Mouse (Mus musculus): ENCODE results near the gene Caprin2. TPM values are rescaled to one million over a fixed set of nuclear protein-coding genes. Genes with fewer than 3 reads are reported as not detected.
A peak's percentile ranks its signal among the peaks of the same experiment; 100 is the strongest.
"Not testable (repeated sequence)": the region's sequence is repeated elsewhere in the genome, so short reads cannot be mapped to it uniquely, and the experiment has no call there.

The Caprin2 gene
- polyA plus RNA-seq (2014; fragmentation: Nextera tagmentation; extraction: Ambion mirVana), result 16.4 TPM in 2 replicates

DNA sequence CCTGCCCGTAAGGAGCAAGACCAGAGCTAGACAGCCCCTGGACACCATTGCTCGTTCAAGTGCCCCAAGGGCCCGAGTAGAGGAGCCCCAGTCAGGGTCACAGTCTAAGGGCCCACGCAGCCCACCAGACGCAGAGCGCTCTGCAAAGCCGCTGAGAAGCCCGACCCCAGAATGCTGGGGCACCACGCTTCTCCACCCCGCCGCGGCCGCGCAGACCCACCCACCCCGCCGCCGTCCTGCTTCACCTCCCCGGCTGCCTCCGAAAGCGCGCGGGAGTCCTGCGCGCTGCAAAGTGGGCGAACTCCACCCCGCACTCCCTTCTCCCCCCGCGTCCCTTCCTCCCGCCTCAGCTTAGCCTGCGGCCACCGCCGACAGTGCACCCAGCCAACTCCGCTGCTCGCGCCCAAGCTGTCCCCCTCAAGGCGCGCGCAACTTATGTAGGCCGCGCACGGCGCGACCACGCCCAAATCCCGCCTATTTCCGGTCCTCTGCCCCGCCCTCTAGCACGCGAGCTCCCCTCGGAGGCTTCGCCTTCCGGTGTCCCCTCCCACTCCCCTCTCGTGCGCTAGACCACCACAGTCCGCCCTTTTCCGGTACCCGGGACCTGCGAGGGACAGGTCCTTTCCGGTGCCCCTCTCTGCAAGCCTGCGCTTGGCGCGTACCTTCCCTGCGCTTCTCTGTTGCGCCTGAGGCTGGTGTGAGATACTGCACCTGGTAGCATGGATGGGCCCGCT lies at the start of gene Caprin2:
Caprin2 (minus strand) TSS at position 465 of the 734 bp plus-strand sequence.
- peak within 1 kb of the TSS; percentile 86 for H3K27ac ChIP-seq (ENCODE audit: low read depth, low read length)
- peak within 1 kb of the TSS; percentile 81 for H3K4me2 ChIP-seq (replicated peaks; ENCODE audit: low read depth, low read length)
- H3K27me3 ChIP-seq (ENCODE audit: control insufficient read depth, insufficient read depth, low read length), result no peaks in the 10 kb centered on the region
- peak within 1 kb of the TSS; percentile 78 for H3K9ac ChIP-seq (ENCODE audit: low read depth, low read length)
- H3K36me3 ChIP-seq (ENCODE audit: control insufficient read depth, insufficient read depth, low read length), result no peaks in the 10 kb centered on the region
- peak; percentile 99 for ATAC-seq (ENCODE audit: low FRiP score, low TSS enrichment)
- peak within 1 kb of the TSS; percentile 81 for H3K4me3 ChIP-seq (ENCODE audit: low read length)
- no peaks in the 10 kb centered on the region for H3K9me3 ChIP-seq (ENCODE audit: control insufficient read depth, low read length)
- H3K4me1 ChIP-seq (ENCODE audit: control insufficient read depth, insufficient read depth, low read length), result no peaks in the 10 kb centered on the region; the same call in 1 of the 2 replicates
- under 1% methylated on average over 58 of the region's 65 CpGs for WGBS

DNA sequence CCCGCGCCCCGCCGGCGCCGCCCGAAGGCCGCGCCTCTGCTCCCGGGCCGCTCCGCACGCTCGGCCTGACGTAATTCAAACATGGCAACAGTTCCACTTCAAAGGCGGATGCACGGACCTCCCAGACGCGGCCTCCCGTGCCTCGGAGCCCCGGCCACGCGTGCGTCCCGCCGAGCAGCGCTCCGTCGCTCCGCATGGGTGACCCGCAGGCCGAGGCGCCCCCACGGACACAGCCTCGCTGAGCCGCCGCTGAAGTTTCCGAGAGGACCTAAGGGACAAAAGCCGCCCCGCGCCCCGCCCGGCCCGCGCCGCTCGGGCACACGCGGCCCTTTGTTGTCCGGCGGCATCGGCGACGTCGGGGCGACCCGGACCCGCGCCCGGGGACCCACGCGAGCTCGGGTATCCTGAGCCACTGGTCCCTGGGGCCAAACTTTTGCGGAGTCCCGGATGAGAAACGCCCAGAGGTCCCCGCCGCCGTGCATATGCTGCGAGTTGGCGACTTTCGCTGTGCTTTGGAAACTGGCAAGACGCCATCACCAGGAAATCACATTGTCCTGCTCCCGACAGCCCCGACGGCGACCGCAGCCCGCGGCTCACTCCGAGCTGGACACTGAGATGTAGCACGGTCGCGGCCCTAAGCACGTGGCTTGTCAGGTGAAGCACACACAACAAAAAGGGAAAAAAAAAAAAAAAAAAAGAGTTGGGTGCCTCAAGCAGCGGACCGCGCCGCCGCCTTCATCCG lies 48.9 kb upstream of the Caprin2 start:
- peak overlapping the region; percentile 97 for H3K9ac ChIP-seq (ENCODE audit: low read depth, low read length)
- no peaks in the 10 kb centered on the region for H3K9me3 ChIP-seq (ENCODE audit: control insufficient read depth, low read length)
- H3K4me1 ChIP-seq (ENCODE audit: control insufficient read depth, insufficient read depth, low read length), result peaks cover 11% of the 10 kb centered on the region; the same call in 1 of the 2 replicates
- peak overlapping the region; percentile 72 for H3K4me3 ChIP-seq (ENCODE audit: low read length)
- H3K36me3 ChIP-seq (ENCODE audit: control insufficient read depth, insufficient read depth, low read length), result peaks cover 5% of the 10 kb centered on the region; the same call in 1 of the 2 replicates
- no peaks in the 10 kb centered on the region for H3K27me3 ChIP-seq (ENCODE audit: control insufficient read depth, insufficient read depth, low read length)
- ATAC-seq (ENCODE audit: low FRiP score, low TSS enrichment), result peak; percentile 60
- H3K4me2 ChIP-seq (replicated peaks; ENCODE audit: low read depth, low read length), result peak overlapping the region; percentile 69
- under 1% methylated on average over 80 of the region's 92 CpGs for WGBS
- peak overlapping the region; percentile 88 for H3K27ac ChIP-seq (ENCODE audit: low read depth, low read length)

DNA sequence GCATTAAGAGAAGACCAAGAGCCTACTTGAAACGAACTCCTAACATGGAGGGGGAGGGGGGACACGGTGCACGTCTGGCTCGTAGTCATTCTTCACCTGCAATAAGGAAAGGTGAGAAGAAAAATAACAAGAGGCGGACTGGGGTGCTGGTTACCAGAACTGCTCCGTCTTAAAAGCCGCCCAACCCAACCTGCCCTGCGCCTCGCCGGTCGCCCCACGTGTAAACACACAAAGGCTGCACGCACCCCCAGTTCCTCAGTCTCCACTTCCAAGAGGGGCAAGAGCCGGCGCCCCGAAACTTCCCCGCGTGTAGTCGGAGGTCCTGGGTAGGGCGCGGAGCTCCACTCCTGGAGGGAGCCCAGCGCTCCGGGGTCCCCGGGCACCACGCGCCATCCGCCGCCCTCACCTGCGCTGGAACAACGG lies 48.3 kb upstream of the Caprin2 start:
- H3K27me3 ChIP-seq (ENCODE audit: control insufficient read depth, insufficient read depth, low read length), result no peaks in the 10 kb centered on the region
- WGBS, result under 1% methylated on average over 29 of the region's 30 CpGs
- ATAC-seq (ENCODE audit: low FRiP score, low TSS enrichment), result peak; percentile 19; the same call in 1 of the 2 replicates
- peak overlapping the region; percentile 72 for H3K4me3 ChIP-seq (ENCODE audit: low read length)
- no peaks in the 10 kb centered on the region for H3K9me3 ChIP-seq (ENCODE audit: control insufficient read depth, low read length)
- H3K4me1 ChIP-seq (ENCODE audit: control insufficient read depth, insufficient read depth, low read length), result peaks cover 11% of the 10 kb centered on the region; the same call in 1 of the 2 replicates
- peaks cover 5% of the 10 kb centered on the region; the same call in 1 of the 2 replicates for H3K36me3 ChIP-seq (ENCODE audit: control insufficient read depth, insufficient read depth, low read length)
- peak overlapping the region; percentile 97 for H3K9ac ChIP-seq (ENCODE audit: low read depth, low read length)
- peak overlapping the region; percentile 88 for H3K27ac ChIP-seq (ENCODE audit: low read depth, low read length)
- H3K4me2 ChIP-seq (replicated peaks; ENCODE audit: low read depth, low read length), result peak overlapping the region; percentile 69

DNA sequence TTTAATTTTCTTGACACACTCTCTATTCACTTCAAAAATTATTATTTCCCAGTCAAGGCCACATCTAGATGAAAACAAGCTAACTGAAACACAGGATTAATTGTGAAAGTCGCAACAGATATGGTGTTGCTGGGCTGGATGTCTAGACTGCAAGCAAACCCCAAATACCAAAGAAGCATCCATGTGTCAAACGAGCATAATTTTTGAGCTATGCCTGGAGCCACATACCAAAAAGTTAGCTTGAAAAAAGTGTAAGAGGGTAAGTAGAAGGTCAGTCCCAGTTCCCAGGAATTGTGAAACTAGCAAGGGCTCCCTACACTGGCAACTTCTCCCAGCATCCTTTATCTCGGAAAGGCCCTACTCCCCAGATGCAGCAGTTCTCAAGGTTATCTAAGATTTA lies 47.7 kb upstream of the Caprin2 start:
- Histone ChIP-seq H3K36me3 (ENCODE audit: control insufficient read depth, insufficient read depth, low read length) (peaks cover 10% of the 10 kb centered on the region; the same call in 1 of the 2 replicates), H3K27ac (ENCODE audit: low read depth, low read length) (no peak overlapping the region; the same call in 1 of the 2 replicates), H3K9ac (ENCODE audit: low read depth, low read length) (peak overlapping the region; percentile 97; the same call in 1 of the 2 replicates), H3K4me2 (replicated peaks; ENCODE audit: low read depth, low read length) (peak overlapping the region; percentile 69), H3K4me1 (ENCODE audit: control insufficient read depth, insufficient read depth, low read length) (peaks cover 11% of the 10 kb centered on the region; the same call in 1 of the 2 replicates), H3K27me3 (ENCODE audit: control insufficient read depth, insufficient read depth, low read length) (no peaks in the 10 kb centered on the region), H3K9me3 (ENCODE audit: control insufficient read depth, low read length) (no peaks in the 10 kb centered on the region), H3K4me3 (ENCODE audit: low read length) (peak overlapping the region; percentile 72)
- ATAC-seq (ENCODE audit: low FRiP score, low TSS enrichment), result no peak
- 15% methylated on average over 3 of the region's 3 CpGs for WGBS

DNA sequence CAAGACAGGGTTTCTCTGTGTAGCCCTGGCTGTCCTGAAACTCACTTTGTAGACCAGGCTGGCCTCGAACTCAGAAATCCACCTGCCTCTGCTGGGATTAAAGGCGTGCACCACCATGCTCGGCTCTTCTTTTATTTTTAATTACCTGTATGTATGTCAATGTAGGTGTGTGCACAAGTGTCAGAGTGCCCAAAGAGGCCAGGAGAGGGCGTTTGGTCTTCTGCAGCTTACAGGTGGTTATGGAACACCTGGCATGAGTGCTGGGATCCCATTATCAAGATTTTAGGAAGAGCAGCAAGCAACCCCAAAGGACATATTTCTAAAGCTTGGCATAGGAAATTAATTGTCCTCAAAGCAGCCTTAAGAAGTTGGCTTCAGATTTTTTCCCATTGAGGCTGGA lies 46.4 kb upstream of the Caprin2 start:
- no peak overlapping the region for H3K4me2 ChIP-seq (replicated peaks; ENCODE audit: low read depth, low read length)
- no peak overlapping the region for H3K27ac ChIP-seq (ENCODE audit: low read depth, low read length)
- no peaks in the 10 kb centered on the region for H3K9me3 ChIP-seq (ENCODE audit: control insufficient read depth, low read length)
- WGBS, result 77% methylated on average over 4 of the region's 4 CpGs
- H3K4me1 ChIP-seq (ENCODE audit: control insufficient read depth, insufficient read depth, low read length), result peaks cover 11% of the 10 kb centered on the region; the same call in 1 of the 2 replicates
- H3K9ac ChIP-seq (ENCODE audit: low read depth, low read length), result no peak overlapping the region
- ATAC-seq (ENCODE audit: low FRiP score, low TSS enrichment), result no peak
- peaks cover 13% of the 10 kb centered on the region; the same call in 1 of the 2 replicates for H3K36me3 ChIP-seq (ENCODE audit: control insufficient read depth, insufficient read depth, low read length)
- no peak overlapping the region for H3K4me3 ChIP-seq (ENCODE audit: low read length)
- no peaks in the 10 kb centered on the region for H3K27me3 ChIP-seq (ENCODE audit: control insufficient read depth, insufficient read depth, low read length)

DNA sequence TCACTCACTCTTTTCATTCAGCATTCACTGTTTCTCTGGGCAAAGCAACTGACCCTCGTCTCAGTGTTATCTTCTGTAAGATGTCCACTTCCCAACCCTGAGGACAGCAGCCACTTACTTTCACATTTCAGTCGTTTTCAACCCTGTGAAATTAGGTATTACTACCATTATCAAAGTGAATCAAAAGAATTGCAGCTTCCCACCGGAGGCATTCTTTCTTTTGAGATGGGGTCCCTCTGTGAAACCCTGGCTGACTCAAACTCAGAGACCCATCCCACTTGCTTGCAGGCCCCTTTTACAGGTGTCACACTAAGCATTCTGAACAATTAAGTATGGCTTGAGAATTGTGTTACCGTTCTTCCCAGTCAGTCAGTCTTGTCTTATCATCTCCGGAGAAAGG lies 45.8 kb upstream of the Caprin2 start:
- WGBS, result 61% methylated on average over 5 of the region's 5 CpGs
- ATAC-seq (ENCODE audit: low FRiP score, low TSS enrichment), result no peak
- Histone ChIP-seq H3K27me3 (ENCODE audit: control insufficient read depth, insufficient read depth, low read length) (no peaks in the 10 kb centered on the region), H3K4me2 (replicated peaks; ENCODE audit: low read depth, low read length) (no peak overlapping the region; the same call in 1 of the 2 replicates), H3K36me3 (ENCODE audit: control insufficient read depth, insufficient read depth, low read length) (peaks cover 13% of the 10 kb centered on the region; the same call in 1 of the 2 replicates), H3K4me3 (ENCODE audit: low read length) (no peak overlapping the region), H3K9me3 (ENCODE audit: control insufficient read depth, low read length) (no peaks in the 10 kb centered on the region), H3K9ac (ENCODE audit: low read depth, low read length) (no peak overlapping the region), H3K27ac (ENCODE audit: low read depth, low read length) (no peak overlapping the region), H3K4me1 (ENCODE audit: control insufficient read depth, insufficient read depth, low read length) (peaks cover 6% of the 10 kb centered on the region; the same call in 1 of the 2 replicates)

DNA sequence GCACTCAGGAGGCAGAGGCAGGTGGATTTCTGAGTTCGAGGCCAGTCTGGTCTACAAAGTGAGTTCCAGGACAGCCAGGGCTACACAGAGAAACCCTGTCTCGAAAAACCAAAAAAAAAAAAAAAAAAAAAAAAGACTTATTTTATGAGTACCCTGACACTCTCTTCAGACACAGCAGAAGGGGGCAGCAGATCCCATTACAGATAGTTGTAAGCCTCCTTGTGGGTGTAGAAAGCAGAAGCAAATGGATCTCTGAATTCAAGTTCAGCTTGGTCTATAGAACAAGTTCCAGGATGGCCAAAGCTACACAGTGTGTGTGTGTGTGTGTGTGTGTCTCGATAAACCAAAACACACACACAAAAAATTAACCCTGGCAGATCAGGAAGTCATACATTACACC lies 44.3 kb upstream of the Caprin2 start:
- not testable (repeated sequence) for H3K9ac ChIP-seq (ENCODE audit: low read depth, low read length); H3K27me3 ChIP-seq (ENCODE audit: control insufficient read depth, insufficient read depth, low read length); ATAC-seq (ENCODE audit: low FRiP score, low TSS enrichment); H3K9me3 ChIP-seq (ENCODE audit: control insufficient read depth, low read length); H3K4me2 ChIP-seq (replicated peaks; ENCODE audit: low read depth, low read length); H3K27ac ChIP-seq (ENCODE audit: low read depth, low read length); H3K4me1 ChIP-seq (ENCODE audit: control insufficient read depth, insufficient read depth, low read length); H3K4me3 ChIP-seq (ENCODE audit: low read length)
- H3K36me3 ChIP-seq (ENCODE audit: control insufficient read depth, insufficient read depth, low read length), result peaks cover 13% of the 10 kb centered on the region; the same call in 1 of the 2 replicates
- 88% methylated on average over 2 of the region's 3 CpGs for WGBS

DNA sequence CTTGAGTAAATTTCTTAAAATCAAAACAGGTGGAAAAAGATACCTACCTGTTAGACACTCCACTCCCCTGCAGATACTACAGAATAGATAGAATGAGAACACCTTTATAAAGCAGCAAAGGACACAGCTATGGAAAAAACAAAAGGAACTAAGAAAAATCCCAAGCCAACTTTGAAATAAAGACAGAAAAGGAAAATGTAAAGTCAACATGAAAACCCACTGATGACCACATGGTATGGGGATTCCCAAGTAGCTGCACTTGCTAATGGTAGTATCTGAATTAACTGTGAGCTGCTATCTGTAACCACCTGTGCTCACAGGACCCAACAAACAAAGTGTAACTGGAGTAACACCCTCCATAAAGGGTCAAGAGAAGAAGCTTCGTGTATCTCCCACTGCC lies 41.7 kb upstream of the Caprin2 start:
- WGBS, result 22% methylated on average over 1 of the region's 1 CpGs
- H3K36me3 ChIP-seq (ENCODE audit: control insufficient read depth, insufficient read depth, low read length), result peaks cover 17% of the 10 kb centered on the region; the same call in 1 of the 2 replicates
- no peak overlapping the region for H3K4me3 ChIP-seq (ENCODE audit: low read length)
- H3K9ac ChIP-seq (ENCODE audit: low read depth, low read length), result no peak overlapping the region
- no peaks in the 10 kb centered on the region for H3K9me3 ChIP-seq (ENCODE audit: control insufficient read depth, low read length)
- ATAC-seq (ENCODE audit: low FRiP score, low TSS enrichment), result no peak
- H3K27me3 ChIP-seq (ENCODE audit: control insufficient read depth, insufficient read depth, low read length), result no peaks in the 10 kb centered on the region
- no peak overlapping the region for H3K27ac ChIP-seq (ENCODE audit: low read depth, low read length)
- H3K4me2 ChIP-seq (replicated peaks; ENCODE audit: low read depth, low read length), result no peak overlapping the region
- H3K4me1 ChIP-seq (ENCODE audit: control insufficient read depth, insufficient read depth, low read length), result peaks cover 15% of the 10 kb centered on the region; the same call in 1 of the 2 replicates
